Mouse (Mus musculus): ENCODE measurements around the gene Ppp1r37.
A peak's percentile ranks its signal among the peaks of the same experiment; 100 is the strongest.

Gene Ppp1r37

GRCm38 (mm10) chr7:19495521-19496213 lies 67.2 kb downstream of the Ppp1r37 start:
- peak; percentile 84 for DNase-seq

GRCm38 (mm10) chr7:19494751-19495474 lies 68.0 kb downstream of the Ppp1r37 start:
- peak; percentile 47 for DNase-seq

GRCm38 (mm10) chr7:19491731-19492130 lies 71.1 kb downstream of the Ppp1r37 start:
- peak; percentile 82 for DNase-seq

- no peak for DNase-seq
Observed at GRCm38 (mm10) chr7:19489525-19489924, 73.4 kb downstream of the Ppp1r37 start.

- DNase-seq, result no peak
Observed at GRCm38 (mm10) chr7:19486549-19486948, 76.3 kb downstream of the Ppp1r37 start.

- DNase-seq, result no peak
Observed at GRCm38 (mm10) chr7:19485488-19485887, 77.4 kb downstream of the Ppp1r37 start.

GRCm38 (mm10) chr7:19483281-19483680 lies 79.6 kb downstream of the Ppp1r37 start:
- DNase-seq, result no peak

Measured in kidney, adult 11 months (tissue).